Mouse (Mus musculus): ENCODE data around the gene Gm43518.

Gm43518 gene

DNA sequence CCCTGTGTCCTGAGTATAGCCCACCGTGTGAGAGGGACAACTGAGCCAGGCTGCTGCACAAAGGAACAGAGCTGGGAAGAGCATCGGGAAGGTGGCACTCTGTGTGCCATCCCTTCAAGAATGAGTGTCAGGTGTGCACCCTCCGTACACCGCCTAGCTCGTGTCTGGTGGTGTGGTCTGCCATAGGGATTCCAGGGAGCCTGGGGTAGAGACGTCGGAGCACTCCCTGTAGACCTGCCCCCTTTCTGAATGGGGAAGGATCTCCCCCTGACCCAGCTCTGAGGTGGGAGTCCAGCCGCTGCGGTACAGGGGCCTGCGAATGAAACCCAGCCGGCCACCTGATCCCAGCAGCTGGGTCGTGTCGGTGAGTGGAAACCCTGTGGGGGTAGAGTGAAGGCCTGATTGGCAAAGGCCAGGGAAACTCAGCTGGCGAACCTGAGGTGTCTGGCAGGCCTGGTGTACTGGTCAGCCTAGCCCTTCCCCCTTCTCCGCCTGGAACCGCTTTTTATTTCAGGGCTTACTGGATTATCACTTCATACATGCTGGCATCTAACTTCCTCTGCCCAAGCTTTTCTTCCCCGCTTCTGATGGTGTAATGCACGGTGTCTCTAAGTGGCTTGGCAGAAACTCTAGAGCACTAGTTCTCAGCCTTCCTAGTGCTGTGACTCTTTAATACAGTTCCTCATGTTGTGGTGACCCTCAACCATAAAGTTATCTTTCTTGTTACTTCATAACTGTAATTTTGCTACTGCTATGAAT, 52.2 kb downstream of the Gm43518 start:
- DNase-seq (ENCODE audit: low read depth) = no peak

DNA sequence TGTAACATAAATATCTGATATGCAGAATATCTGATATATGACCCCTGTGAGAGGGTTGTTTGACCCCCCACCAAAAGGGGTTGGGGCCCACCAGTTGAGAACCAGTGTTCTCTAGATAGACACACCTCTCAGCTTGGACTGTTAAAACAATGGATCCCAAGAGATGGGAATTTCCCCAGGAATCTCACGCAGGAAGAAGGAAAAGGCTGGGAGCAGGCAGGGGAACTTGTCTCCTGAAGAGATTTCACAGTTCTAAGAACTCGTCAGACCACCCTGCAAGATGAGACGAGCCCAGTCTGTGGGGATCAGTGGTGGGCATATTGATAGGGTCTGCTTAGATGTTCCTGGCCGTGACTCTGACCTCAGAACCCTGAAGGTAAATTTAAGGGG, 52.8 kb downstream of the Gm43518 start:
- DNase-seq (ENCODE audit: low read depth) = no peak

DNA sequence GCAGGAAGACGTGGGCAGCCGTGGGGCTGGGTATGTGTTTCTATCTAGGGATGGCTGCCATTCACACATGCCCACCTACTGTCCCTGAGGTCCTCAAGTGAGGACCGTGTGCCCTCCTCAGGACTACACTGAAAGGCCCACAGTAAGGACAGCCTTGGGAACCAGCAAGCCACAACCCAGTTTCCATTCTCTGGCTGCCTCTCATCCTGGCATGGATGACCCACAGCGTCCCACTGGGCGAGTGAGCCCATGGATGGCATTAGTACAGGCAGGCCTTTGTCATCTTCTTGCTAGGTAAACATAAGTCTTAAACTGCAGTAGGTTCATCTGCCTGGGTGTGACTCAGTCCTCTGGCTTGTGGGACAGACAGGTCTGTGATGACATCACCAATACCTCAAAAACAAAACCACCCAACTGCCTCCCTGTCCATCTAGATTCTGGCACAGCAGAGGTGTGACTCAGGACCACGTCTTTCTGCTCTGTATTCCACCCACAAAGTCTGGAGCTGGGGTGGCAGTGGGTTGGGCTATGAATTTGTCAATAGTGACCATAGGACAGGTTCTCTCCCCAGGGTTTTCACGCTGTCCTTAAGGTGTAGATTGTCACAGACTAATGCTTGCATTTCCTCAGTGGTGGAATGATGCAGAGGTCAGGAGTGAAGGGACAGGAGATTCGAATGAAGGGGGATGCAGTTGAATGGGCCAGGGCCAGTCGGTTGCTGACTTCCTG, 53.5 kb downstream of the Gm43518 start:
- DNase-seq (ENCODE audit: low read depth) = no peak

DNA sequence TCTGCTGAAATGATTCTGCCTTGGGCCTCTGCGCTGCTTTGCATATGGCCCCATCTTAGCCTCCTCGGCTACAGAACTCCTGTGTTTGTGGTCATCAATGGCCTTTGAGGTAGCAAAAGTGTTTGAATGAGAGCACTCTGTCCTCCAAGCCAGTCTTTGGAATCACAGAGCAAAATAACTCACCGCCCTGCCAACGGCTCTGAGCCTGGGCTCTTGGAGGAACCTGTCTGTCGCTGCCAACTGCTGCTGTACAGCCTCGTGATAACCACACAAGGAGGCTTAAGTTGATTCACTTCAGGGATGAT, 54.0 kb downstream of the Gm43518 start:
- no peak for DNase-seq (ENCODE audit: low read depth)

DNA sequence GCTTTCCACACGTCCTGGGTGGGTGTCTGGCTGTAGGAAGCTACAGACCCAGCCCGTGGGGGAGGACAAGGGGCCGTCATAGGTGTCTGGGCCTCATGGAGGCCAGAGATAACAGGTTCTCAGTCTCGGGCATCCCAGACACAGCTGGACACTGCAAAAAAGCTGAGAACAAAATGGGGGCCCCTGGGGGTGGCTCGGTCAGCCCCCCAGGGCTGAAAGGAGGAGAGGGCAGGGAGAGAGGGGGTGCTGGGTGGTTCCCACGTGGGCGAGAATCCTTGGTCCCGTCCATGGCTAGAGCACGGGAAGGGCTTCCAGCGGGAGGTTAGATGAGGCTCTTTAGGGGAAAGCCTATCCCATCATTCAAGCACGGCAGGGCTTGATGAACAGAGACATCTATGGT, 55.6 kb downstream of the Gm43518 start:
- DNase-seq (ENCODE audit: low read depth) = no peak

DNA sequence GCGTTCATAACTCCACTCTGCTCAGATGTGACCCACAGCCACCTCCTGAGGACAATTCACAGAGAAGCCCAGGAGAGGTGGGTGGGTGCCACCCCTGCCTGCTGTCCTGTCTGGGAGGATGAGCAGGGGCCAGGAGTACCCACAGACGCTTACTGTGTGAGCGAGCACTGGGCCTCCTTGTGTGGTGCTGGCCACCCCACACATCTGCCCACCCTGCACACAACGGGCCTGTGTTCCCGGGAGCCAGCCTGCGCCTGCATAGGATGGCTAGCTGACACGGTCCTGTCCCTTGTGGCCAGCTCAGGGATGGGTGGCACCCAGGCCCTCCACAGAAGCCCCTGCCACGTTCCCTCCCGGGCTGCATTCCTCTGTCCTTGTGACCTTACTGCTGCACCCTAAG, 58.2 kb downstream of the Gm43518 start:
- DNase-seq (ENCODE audit: low read depth) = no peak

DNA sequence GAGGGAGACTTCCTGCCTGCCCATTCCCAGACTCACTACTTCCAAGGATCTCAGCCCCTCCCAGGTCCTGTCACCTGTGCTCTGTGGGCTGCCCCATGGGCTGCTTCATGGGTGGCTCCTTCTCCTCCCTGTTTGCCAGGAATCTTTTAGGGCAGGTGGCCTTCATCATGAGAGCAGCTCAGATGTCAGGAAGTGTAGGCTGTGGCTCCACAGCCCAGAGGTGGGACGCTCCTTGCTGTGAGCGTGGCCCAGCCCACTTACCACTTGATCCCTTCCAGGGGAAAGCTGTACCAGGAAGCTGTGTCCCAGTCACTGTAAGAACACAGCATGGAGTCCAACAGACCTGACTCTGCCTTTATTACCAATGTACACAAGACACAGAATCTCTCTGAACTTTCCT, 59.7 kb downstream of the Gm43518 start:
- no peak for DNase-seq (ENCODE audit: low read depth)

DNA sequence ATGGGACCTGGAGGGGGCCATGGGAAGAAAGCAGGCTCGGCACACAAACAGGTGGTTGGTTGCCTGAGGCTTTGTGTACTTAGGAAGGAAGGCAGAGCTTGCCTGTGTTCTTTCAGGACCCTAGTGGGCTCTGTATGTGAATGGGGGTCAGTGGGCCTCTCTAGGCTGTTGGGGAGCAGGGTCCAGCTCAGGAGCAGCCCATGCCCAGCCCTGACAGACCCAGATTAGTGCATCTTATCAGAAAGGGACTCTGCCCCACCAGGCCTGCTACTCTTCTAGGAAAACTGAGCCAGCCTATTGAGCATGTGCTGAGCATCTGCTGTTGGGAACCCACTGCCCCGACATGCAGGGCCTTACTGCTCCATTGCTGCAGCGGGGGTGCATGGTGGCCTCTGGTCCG, 60.3 kb downstream of the Gm43518 start:
- no peak for DNase-seq (ENCODE audit: low read depth)
